Mouse (Mus musculus) urinary bladder, postnatal 10 days (tissue): ENCODE data around the gene Scyl2.

Experiments used
- DNase-seq: peaks from one replicate; pipeline ENCODE4 v3.0.0; 2022; ENCODE audit warnings: low spot score

The Scyl2 gene

GRCm38 (mm10) chr10:89595514-89595913 lies 90.6 kb downstream of the Scyl2 start:
- no peak for DNase-seq

GRCm38 (mm10) chr10:89594309-89594708 lies 91.8 kb downstream of the Scyl2 start:
- no peak for DNase-seq

DNA sequence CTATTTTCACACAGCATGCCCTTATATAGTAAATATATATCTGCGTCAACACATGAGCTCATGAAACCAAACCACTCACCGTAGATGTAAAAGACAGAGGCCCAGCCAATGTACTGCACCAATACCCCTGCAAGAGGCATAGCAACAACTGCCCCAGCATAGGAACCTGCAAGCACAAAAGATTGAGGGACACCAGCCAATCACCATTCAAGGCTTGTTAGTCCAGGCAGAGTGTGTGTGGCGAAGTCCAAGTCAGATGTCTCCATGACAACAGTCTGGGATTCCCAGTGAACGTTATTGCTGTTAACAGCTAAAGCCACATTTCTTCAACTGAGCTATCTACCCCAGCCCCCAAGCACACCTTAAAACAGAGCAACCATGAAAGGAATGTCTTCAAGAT lies 93.3 kb downstream of the Scyl2 start:
- no peak for DNase-seq

DNA sequence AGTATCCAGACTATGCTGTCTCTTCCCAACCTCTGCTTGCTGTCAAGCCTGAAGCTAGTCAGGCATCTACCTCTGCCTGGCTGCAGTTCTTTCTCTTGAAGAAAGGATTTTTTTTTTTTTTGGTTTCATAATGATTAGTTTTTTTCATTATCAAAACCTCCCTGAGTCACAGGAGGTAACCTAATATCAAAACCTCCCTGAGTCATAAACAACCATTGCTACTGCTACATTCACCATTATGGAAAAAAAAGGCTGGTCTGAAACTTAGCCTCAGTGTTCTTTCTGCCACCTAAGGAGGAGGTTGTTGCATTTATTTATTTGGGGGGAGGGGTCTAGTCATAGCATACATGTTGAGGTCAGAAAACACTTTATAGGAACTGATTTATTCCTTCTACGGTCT lies 96.2 kb downstream of the Scyl2 start:
- no peak for DNase-seq
